Mouse (Mus musculus) T-helper 17 cell (primary cell): ENCODE data around the gene Dzip1l.
"Not testable (repeated sequence)": the region's sequence is repeated elsewhere in the genome, so short reads cannot be mapped to it uniquely, and the experiment has no call there.

ENCODE experiments used
- in situ Hi-C, 2 experiments: fragments of 300-600 bp; cut with MboI, MseI; formaldehyde crosslinking; loops; 1 replicate in 1 of 2; 2 replicates in 1 of 2; pipeline ENCODE4 v1.15.1; 2025; ENCODE audit warnings: high pct_unique_total_duplicates in 2 of 2

Dzip1l gene

GRCm38 (mm10) chr9:99629281-99630011 is at the start of gene Dzip1l:
Dzip1l (plus strand) TSS chr9:99629496.
- in situ Hi-C loops: no loop called here

GRCm38 (mm10) chr9:99580655-99581054 is 48.6 kb upstream of the Dzip1l start:
- in situ Hi-C loops: loop anchor here in 1 of 2 experiments (5.0 kb wide), 1 partner anchor 118 kb away; no protein-coding TSS in a partner anchor

GRCm38 (mm10) chr9:99587505-99588202 is 41.6 kb upstream of the Dzip1l start:
- in situ Hi-C loops: no loop called here

- in situ Hi-C loops: no loop called here
These were observed 38.2 kb upstream of the Dzip1l start for GRCm38 (mm10) chr9:99591144-99591543.

- in situ Hi-C loops: not testable (repeated sequence)
These were observed 30.2 kb upstream of the Dzip1l start for GRCm38 (mm10) chr9:99599127-99599526.

DNA sequence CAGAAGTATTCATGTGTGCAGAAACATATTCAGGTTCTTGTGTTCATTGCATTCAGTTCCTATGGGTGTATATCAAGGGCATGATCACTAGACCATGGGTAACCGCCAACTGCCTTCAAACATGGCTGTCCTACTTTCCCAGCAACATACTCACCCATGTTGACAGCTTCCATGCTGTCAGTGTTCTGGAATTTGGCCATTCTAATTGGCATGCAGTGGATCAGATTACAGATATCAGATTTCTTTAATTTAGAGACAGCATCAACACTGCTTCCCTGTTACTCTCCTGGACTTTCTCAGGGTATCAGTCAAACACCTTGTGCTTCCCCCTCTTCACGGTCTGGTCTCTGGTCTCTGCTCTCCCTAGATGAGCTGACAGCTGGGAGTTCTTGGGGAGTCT is 25.7 kb upstream of the Dzip1l start:
- in situ Hi-C loops: loop anchor here in 1 of 2 experiments (5.0 kb wide), 1 partner anchor 561 kb away; no protein-coding TSS in a partner anchor

DNA sequence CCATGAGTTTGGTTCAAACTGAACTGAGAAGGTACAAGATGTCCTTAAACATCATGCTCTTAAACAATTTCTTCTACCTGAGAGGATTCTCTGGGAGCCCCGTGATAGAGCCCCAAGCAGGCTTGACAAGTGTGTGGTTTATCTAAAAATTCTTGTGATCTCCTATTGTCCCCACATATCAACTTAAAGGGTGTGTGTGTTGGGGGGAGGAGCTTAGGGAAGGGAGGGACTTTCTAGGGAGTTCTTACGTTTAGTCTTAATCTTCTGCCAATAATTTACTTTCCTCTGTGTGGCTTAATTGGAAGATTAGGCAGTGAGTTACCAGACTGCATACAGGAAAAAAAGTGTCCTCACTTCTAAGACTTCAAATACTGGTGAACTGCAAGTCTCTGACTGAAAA is 17.1 kb upstream of the Dzip1l start, which contains the start of gene A4gnt:
A4gnt (plus strand) TSS at position 301 of the 400 bp plus-strand sequence.
- in situ Hi-C loops: no loop called here

DNA sequence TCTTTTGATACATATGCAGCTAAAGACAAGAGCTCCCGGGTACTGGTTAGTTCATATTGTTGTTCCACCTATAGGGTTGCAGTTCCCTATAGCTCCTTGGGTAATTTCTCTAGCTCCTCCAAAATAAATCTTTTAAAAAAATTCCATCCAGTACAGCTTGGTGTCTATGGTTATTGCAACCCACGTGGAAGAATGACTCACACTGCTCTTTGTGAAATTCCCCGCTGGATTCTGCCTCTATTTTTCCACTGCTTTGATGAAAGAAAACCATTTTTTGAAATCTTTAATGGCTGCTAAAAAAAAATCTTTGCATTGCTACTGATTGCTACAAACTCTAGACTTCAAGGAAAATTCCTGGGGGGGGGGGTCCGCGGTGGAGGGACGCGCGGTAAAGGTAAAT is 9.6 kb upstream of the Dzip1l start:
- in situ Hi-C loops: no loop called here

DNA sequence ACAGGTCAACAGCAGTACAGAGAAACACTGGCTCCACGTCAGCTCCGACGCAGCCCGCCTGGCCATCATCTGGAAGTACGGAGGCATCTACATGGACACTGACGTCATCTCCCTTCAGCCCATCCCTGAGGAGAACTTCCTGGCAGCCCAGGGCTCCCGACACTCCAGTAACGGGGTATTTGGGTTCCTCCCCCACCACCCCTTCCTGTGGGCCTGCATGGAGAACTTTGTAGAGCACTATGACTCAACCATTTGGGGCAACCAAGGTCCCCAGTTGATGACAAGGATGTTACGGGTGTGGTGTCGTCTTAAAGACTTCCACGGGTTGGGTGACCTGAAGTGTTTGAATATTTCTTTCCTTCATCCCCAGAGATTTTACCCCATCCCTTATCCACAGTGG is 9.1 kb upstream of the Dzip1l start:
- in situ Hi-C loops: no loop called here

GRCm38 (mm10) chr9:99622034-99622433 is 7.3 kb upstream of the Dzip1l start:
- in situ Hi-C loops: no loop called here

DNA sequence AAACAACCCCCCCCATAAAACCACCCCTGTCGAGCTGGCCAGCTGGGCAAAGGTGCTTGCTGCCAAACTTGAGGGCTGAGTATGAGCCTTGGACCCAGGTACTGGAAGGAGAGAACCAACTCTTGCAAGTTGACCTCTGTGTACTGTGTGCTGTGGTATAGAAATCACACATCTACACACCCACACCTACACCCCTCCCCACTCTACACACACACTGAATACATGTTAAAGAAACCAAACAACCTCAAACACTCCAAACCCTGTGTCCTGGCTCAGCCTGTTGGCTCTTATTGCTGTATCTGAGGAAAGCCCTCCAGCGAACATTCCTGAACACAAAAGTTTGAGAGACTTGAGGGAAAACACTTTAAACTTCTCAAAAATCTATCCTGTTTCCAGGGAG is 6.3 kb upstream of the Dzip1l start:
- in situ Hi-C loops: no loop called here

DNA sequence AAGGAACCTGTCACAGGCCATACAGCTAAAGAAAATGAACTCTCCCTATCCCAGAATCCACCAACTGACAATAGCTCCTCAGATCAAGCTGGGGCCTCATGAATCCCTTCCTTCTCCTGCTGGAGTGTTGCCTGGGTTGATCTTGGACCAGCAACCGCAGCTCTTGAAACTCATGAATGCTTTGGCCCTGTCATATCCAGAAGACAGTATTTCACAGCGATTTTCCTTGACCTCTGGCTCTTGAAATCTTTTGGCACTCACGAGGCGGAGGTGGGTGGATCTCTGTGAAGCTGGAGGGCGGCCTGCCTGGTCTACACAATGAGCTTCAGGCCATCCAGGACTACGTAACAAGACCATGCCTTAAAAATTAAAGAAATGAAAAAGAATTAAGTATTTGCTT is 5.2 kb upstream of the Dzip1l start:
- in situ Hi-C loops: no loop called here

- in situ Hi-C loops: no loop called here
These were observed 715 bp upstream of the Dzip1l start for GRCm38 (mm10) chr9:99628581-99628980.

DNA sequence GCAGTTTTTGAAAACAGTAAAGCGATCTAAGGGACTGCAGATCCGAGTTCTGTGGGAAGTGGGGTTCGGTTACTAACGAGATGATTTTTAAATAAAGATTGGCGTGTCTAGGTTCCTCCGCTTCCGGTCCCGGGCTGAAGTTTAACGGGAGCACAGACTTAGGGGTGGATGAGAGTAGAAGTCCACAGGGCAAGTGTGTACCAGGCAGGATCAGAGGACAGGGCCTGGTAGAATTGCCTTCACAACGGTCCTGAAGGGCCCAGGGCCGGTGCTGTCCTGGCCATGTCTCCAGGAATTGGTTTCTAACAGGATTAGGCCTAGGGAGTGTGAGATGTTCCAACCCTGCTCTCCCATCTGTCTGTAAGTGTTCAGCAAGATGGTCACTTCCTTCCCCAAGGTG is 775 bp downstream of the Dzip1l start:
- in situ Hi-C loops: no loop called here

DNA sequence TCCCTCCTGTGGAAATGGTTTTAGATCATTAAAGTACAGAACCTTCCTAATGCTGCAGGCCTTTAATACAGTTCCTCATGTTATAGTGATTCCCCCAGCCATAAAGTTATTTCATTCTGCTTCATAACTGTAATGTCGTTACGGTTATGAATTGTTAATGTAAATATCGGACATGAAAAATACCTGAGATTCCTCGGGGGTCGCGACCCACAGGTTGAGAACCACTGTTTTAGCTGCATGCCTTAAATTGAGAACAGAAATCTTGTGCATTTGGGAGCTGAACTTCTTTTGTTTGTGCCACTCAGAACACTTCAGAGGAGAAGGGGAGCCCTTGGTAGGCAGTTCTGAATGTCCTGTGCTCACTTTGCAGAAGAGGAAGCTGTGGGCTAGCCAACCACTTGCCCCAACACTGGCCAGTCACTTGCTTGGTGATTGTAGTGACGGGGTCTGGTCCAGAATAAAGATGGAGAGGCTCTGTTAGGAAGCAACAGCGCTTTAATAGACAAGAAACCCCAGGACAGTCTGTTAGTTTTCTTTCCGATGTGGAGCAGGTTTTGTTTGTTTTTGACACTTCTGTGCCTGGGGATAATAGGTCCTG is 1.3 kb downstream of the Dzip1l start:
- in situ Hi-C loops: no loop called here

DNA sequence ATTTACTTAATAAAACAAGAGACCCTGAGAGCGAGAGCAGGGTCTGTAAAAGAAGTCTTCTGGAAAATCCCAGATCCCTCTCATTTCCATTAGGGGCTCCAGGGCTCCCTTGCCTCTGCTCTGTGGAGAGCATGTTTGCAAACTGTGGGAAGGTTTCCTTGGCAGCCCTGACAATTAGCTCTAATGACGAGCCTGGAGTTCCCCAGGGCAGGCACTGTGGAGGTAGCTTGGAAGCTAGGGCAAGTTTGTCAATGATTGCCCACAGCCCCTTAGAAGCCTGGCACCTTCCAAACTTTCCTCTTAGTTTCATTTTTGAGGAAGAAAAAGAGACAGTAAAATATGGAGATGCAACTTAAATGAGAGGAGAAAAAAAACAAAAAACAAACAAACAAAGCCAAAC is 2.5 kb downstream of the Dzip1l start:
- in situ Hi-C loops: no loop called here

- in situ Hi-C loops: no loop called here
These were observed 3.0 kb downstream of the Dzip1l start for GRCm38 (mm10) chr9:99632264-99632663.

DNA sequence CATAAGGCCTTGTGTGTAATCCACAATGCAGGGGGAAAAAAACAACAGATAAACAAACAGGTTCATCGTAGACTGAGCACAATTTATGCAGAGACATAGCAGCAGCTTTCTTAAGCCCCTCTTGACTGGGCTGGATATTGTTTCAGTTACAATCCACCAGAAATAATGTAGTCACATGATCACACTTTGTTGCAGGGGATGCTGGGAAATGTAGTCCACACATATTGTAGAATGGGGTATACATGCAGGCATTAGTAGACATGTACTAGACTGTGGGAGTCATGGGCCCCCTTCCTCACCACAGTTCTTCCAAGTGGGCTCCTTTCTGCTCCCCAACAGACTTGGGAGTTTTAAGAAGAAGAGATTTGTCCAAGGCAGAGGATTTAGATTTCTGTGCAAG is 7.5 kb downstream of the Dzip1l start:
- in situ Hi-C loops: no loop called here

GRCm38 (mm10) chr9:99637227-99637626 is 7.9 kb downstream of the Dzip1l start:
- in situ Hi-C loops: no loop called here

GRCm38 (mm10) chr9:99637736-99638135 is 8.4 kb downstream of the Dzip1l start:
- in situ Hi-C loops: no loop called here

DNA sequence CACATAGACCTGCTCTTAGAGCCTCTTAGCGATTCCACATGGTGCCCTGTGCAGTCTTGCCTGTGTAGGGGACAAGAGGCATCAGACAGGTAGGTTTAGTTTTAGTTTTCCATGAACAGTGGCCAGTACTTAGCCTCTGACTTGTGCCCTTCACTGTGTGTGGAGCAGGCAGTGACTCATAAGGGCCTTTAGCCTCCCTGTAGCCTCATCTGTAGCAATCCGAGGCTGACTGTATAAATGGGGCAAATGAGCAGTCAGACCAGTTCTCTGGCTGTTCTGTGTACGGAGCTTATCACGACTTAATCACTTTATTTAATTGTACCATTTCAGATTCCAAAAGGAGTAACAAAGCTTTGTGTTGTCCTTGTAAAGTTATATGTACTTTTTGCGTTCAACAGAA is 10.7 kb downstream of the Dzip1l start:
- in situ Hi-C loops: no loop called here

DNA sequence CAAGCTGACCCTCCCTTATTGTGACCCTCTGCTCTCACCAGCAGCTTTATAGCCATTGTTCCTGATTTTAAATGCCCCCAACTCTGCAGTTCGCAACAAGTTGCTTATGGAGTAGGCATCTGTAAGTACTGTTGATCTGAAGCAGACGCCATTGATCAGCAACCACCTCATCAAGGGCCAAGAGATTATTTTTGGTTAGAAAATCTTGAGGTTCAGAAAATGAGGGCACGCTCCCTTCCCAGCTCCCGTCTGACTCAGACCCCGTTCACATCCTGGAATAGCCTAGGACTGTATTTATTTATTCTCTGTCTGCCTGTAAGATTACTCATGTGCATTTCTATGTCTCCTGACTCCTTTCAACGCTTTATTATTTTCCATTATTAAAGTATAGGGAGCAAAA is 16.1 kb downstream of the Dzip1l start:
- in situ Hi-C loops: no loop called here

DNA sequence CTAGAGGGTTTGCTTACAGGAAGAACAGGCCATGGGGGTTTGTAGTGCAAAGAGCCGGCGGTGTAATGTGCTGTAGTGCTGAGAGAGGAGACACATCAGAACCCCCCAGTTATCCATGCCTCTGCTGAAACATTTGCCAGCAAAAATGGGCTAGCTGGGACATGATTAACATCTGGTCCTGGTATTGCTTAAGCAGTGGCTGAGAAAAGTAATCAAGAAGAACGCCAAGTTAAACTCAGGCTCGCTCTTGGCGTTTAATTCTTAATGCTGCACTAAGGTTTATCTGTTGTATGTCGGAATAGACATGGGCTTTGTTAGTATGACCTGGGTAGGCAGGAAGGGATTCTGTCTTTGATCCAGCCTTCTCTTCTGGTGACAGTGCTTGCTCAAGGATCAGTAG is 16.8 kb downstream of the Dzip1l start:
- in situ Hi-C loops: no loop called here
